Mouse (Mus musculus): ENCODE results near the gene Btbd35f12.
"Not testable (repeated sequence)": the region's sequence is repeated elsewhere in the genome, so short reads cannot be mapped to it uniquely, and the experiment has no call there.

GRCm38 (mm10) chrX:33313079-33313478 lies at the start of gene Btbd35f12:
- not testable (repeated sequence) for TF ChIP-seq POLR2A (IDR thresholded peaks at IDR 0.05; ENCODE audit: low read depth, low read length); CTCF (IDR thresholded peaks at IDR 0.05; ENCODE audit: extremely low read depth, insufficient read depth, insufficient read length, insufficient replicate concordance)
